31 mouse cellular contexts compared by ENCODE assay signal in genomic region chr2:24341395-24341885, GRCm38 (mm10). TPM values are rescaled to one million over a fixed set of nuclear protein-coding genes. Genes with fewer than 3 reads are reported as not detected.
"Had no signal": no experiment of that assay in that cellular context is flagged by ENCODE, and none has a peak within 500 bp of the region (broad histone marks: within the 10 kb centered on the region; RNA-seq: fewer than 3 reads in every experiment).

No protein-coding gene starts in this region.

- ATAC-seq: intestine, postnatal 0 days; midbrain, embryonic 13.5 days; midbrain, embryonic 16.5 days had no signal

- H3K9me3 ChIP-seq: limb, embryonic 12.5 days; limb, embryonic 15.5 days; liver, embryonic 13.5 days; megakaryocyte, embryonic 14.5 days; midbrain, embryonic 10.5 days; midbrain, embryonic 13.5 days; neural tube, embryonic 12.5 days; neural tube, embryonic 15.5 days had no signal

- H3K4me2 ChIP-seq: limb, embryonic 12.5 days; limb, embryonic 15.5 days; liver, embryonic 13.5 days; midbrain, embryonic 13.5 days; neural tube, embryonic 12.5 days; neural tube, embryonic 15.5 days had no signal

- DNase-seq: kidney, adult 2 months; kidney, postnatal 25 days; layer of hippocampus, postnatal 36 days; left cerebral cortex, postnatal 4 days; liver, embryonic 13.5 days; lung, adult 2 months; thymus, adult 18-20 months; thymus, postnatal 14 days; thymus, postnatal 4 days had no signal

- H3K4me3 ChIP-seq: layer of hippocampus, adult 2 months; limb, embryonic 12.5 days; limb, embryonic 15.5 days; liver, embryonic 13.5 days; megakaryocyte, embryonic 14.5 days; midbrain, embryonic 10.5 days; midbrain, embryonic 13.5 days; neural tube, embryonic 12.5 days; neural tube, embryonic 15.5 days had no signal

- H3K4me1 ChIP-seq: limb, embryonic 15.5 days; liver, embryonic 13.5 days; midbrain, embryonic 10.5 days; midbrain, embryonic 13.5 days; neural tube, embryonic 12.5 days; neural tube, embryonic 15.5 days had no signal

- H3K27me3 ChIP-seq: limb, embryonic 12.5 days; limb, embryonic 15.5 days; liver, embryonic 13.5 days; midbrain, embryonic 13.5 days; neural tube, embryonic 12.5 days; neural tube, embryonic 15.5 days had no signal

- H3K27ac ChIP-seq: kidney, postnatal 0 days; layer of hippocampus, adult 2 months; limb, embryonic 12.5 days; limb, embryonic 15.5 days; liver, embryonic 13.5 days; midbrain, embryonic 10.5 days; midbrain, embryonic 13.5 days; neural tube, embryonic 12.5 days; neural tube, embryonic 15.5 days had no signal

- H3K36me3 ChIP-seq: limb, embryonic 12.5 days; limb, embryonic 15.5 days; liver, embryonic 13.5 days; midbrain, embryonic 10.5 days; midbrain, embryonic 13.5 days; neural tube, embryonic 12.5 days; neural tube, embryonic 15.5 days had no signal

- H3K9ac ChIP-seq: limb, embryonic 12.5 days; limb, embryonic 15.5 days; liver, embryonic 13.5 days; midbrain, embryonic 13.5 days; neural tube, embryonic 12.5 days; neural tube, embryonic 15.5 days had no signal

RNA-seq across cellular contexts. Expression of gene Il1rn, which starts 4.8 kb away (rescaled TPM):
- total RNA-seq: layer of hippocampus, adult 2 months; layer of hippocampus, postnatal 10 days; layer of hippocampus, postnatal 36 days; left cerebral cortex, adult 8-10 months; left cerebral cortex, postnatal 14 days; left cerebral cortex, postnatal 4 days had no signal
- polyA plus RNA-seq: midbrain, embryonic 10.5 days; midbrain, embryonic 16.5 days; neural tube, embryonic 15.5 days; testis, adult 2 months had no signal

RNA-seq across cellular contexts. Expression of gene Il1f10, which starts 50.4 kb away (rescaled TPM):
- total RNA-seq: layer of hippocampus, adult 2 months; layer of hippocampus, postnatal 10 days; layer of hippocampus, postnatal 36 days; left cerebral cortex, adult 8-10 months; left cerebral cortex, postnatal 14 days; left cerebral cortex, postnatal 4 days had no signal
- polyA plus RNA-seq: intestine, postnatal 0 days; kidney, adult 2 months; kidney, embryonic 14.5 days; kidney, postnatal 0 days; large intestine, adult 2 months; limb, embryonic 12.5 days; liver, embryonic 13.5 days; liver, embryonic 16.5 days; lung, adult 2 months; lung, embryonic 16.5 days; midbrain, embryonic 10.5 days; midbrain, embryonic 13.5 days; midbrain, embryonic 16.5 days; neural tube, embryonic 12.5 days; neural tube, embryonic 15.5 days; small intestine, adult 2 months; spleen, adult 2 months; stomach, embryonic 16.5 days; testis, adult 2 months had no signal
